Mouse (Mus musculus) embryonic facial prominence, embryonic 10.5 days (tissue): ENCODE results near the gene Defa31. TPM values are rescaled to one million over a fixed set of nuclear protein-coding genes. Genes with fewer than 3 reads are reported as not detected.
"Not testable (repeated sequence)": the region's sequence is repeated elsewhere in the genome, so short reads cannot be mapped to it uniquely, and the experiment has no call there.

Source experiments
- DNase-seq: peaks from one replicate; pipeline ENCODE4 v3.0.0-alpha.2; 2017; ENCODE audit warnings: low spot score
- H3K27ac ChIP-seq: fragments of 300-500 bp; sonication (generic); replicated peaks from 2 replicates; pipeline ENCODE4 v1.5.1; 2016; ENCODE audit warnings: mild to moderate bottlenecking
- H3K27me3 ChIP-seq: fragments of 300-500 bp; sonication (generic); replicated peaks from 2 replicates; pipeline ENCODE4 v1.6.1; 2016; ENCODE audit warnings: low read depth, mild to moderate bottlenecking; ENCODE audit not compliant: poor library complexity, severe bottlenecking
- H3K36me3 ChIP-seq: fragments of 300-500 bp; sonication (generic); replicated peaks from 2 replicates; pipeline ENCODE4 v1.6.1; 2016; ENCODE audit warnings: mild to moderate bottlenecking, moderate library complexity
- H3K4me1 ChIP-seq: fragments of 300-500 bp; sonication (generic); 2 replicates; pipeline ENCODE4 v1.6.1; 2016
- H3K4me3 ChIP-seq: fragments of 300-500 bp; sonication (generic); 2 replicates; pipeline ENCODE4 v1.5.1; 2016; ENCODE audit warnings: mild to moderate bottlenecking, moderate library complexity
- H3K9me3 ChIP-seq: fragments of 300-500 bp; sonication (generic); 2 replicates; pipeline ENCODE4 v1.6.1; 2016; ENCODE audit warnings: mild to moderate bottlenecking
- WGBS: fragments of 180-500 bp; shearing (Covaris S2); methylation state at CpG from one replicate; pipeline ENCODE4 v1.1.7; 2016; 5-methylcytosine and 5-hydroxymethylcytosine counted together
- polyA plus RNA-seq: library from polyadenylated mRNA; unstranded; fragments of >200 nt; fragmentation: Nextera tagmentation; extraction: Ambion mirVana; gene quantifications from 2 replicates; pipeline ENCODE4 v1.2.1, GENCODE M21; 2016

Defa31 gene
- polyA plus RNA-seq = not detected in 2 replicates

DNA sequence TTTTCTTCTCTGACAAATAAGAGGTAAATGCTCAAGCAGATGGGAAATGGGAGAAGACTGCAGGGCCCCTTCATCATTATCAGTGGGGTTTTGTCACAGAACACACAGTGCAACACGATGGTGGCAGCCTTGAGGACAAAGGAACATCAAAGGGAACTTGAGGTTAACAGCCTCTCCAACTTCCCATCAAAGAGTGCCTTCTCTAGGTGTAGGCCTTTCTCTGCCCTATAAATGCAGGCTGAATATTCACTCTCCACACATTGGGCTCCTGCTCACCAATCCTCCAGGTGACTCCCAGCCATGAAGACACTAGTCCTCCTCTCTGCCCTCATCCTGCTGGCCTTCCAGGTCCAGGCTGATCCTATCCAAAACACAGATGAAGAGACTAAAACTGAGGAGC lies at the start of gene Defa31:
Defa31 (plus strand) TSS at position 301 of the 400 bp plus-strand sequence.
- not testable (repeated sequence) for DNase-seq, H3K4me1 ChIP-seq, H3K9me3 ChIP-seq, H3K4me3 ChIP-seq, H3K36me3 ChIP-seq, H3K27me3 ChIP-seq, H3K27ac ChIP-seq
- no CpG with 5 or more reads among the region's 1 CpGs for WGBS

DNA sequence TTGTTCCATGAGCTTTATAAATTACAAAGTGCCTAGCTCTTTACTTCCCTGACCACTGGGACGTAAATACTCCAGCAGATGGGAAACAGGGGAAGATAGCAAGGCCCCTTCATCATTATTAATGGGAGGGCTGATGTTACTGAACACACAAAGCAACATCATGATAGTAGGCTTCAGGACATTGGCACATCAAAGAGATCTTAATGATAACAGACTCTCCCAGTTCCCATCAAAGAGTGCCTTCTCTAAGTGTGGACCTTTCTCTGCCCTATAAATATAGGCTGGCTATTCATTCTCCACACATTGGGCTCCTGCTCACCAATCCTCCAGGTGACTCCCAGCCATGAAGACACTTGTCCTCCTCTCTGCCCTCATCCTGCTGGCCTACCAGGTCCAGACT lies 29.4 kb upstream of the Defa31 start, which contains the start of gene Defa22:
Defa22 (plus strand) TSS at position 301 of the 400 bp plus-strand sequence.
- not testable (repeated sequence) for DNase-seq, H3K4me3 ChIP-seq, H3K9me3 ChIP-seq, H3K36me3 ChIP-seq, H3K4me1 ChIP-seq, H3K27me3 ChIP-seq, H3K27ac ChIP-seq
- no CpG with 5 or more reads among the region's 1 CpGs for WGBS

DNA sequence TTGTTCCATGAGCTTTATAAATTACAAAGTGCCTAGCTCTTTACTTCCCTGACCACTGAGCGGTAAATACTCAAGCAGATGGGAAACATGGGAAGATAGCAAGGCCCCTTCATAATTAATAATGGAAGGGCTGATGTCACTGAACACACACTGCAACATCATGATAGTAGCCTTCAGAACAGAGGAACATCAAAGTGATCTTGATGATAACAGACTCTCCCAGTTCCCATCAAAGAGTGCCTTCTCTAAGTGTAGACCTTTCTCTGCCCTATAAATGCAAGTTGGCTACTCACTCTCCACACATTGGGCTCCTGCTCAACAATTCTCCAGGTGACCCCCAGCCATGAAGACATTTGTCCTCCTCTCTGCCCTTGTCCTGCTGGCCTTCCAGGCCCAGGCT lies 9.8 kb downstream of the Defa31 start, which contains the start of gene Gm15293:
Gm15293 (plus strand) TSS at position 301 of the 400 bp plus-strand sequence.
- H3K27ac ChIP-seq, H3K27me3 ChIP-seq, DNase-seq, H3K4me1 ChIP-seq, H3K9me3 ChIP-seq, H3K4me3 ChIP-seq, H3K36me3 ChIP-seq: not testable (repeated sequence)
- WGBS = no CpG with 5 or more reads among the region's 1 CpGs

Other genes starting within 250 kb of the Defa31 start
- gene AY761185, start 246.9 kb upstream of the Defa31 start, polyA plus RNA-seq = not detected in 2 replicates
- gene Defa21, start 166.1 kb upstream of the Defa31 start, polyA plus RNA-seq = not detected in 2 replicates
- not detected in 2 replicates for gene Defa23, start 136.6 kb upstream of the Defa31 start, polyA plus RNA-seq
- not detected in 2 replicates for gene Defa35, start 126.6 kb upstream of the Defa31 start, polyA plus RNA-seq
- not detected in 2 replicates for gene Defa25, start 107.2 kb upstream of the Defa31 start, polyA plus RNA-seq
- gene Gm14851, start 95.6 kb upstream of the Defa31 start, polyA plus RNA-seq = not detected in 2 replicates
- gene Defa30, start 57.0 kb upstream of the Defa31 start, polyA plus RNA-seq = not detected in 2 replicates
- gene Defa22, start 29.3 kb upstream of the Defa31 start, polyA plus RNA-seq = not detected in 2 replicates
- not detected in 2 replicates for gene Gm15293, start 9.9 kb downstream of the Defa31 start, polyA plus RNA-seq
- not detected in 2 replicates for gene Gm15292, start 58.1 kb downstream of the Defa31 start, polyA plus RNA-seq
- gene Defa27, start 123.9 kb downstream of the Defa31 start, polyA plus RNA-seq = not detected in 2 replicates
- gene Defa29, start 135.4 kb downstream of the Defa31 start, polyA plus RNA-seq = not detected in 2 replicates
- gene Defa2, start 186.9 kb downstream of the Defa31 start, polyA plus RNA-seq = not detected in 2 replicates
- not detected in 2 replicates for gene Defa33, start 200.2 kb downstream of the Defa31 start, polyA plus RNA-seq
- not detected in 2 replicates for gene Defa36, start 235.8 kb downstream of the Defa31 start, polyA plus RNA-seq